Mouse (Mus musculus) forebrain, embryonic 15.5 days (tissue): Measurements from ENCODE around the gene Ntn5. TPM values are rescaled to one million over a fixed set of nuclear protein-coding genes. Genes with fewer than 3 reads are reported as not detected.

Experiments
- ATAC-seq: fragments of 200-750 bp; cut with Nextera tagmentation; replicated peaks from 2 replicates; pipeline ENCODE4 v1.8.0; 2017; ENCODE audit warnings: mild to moderate bottlenecking, moderate TSS enrichment, moderate library complexity
- H3K27ac ChIP-seq: fragments of 300-500 bp; sonication (generic); replicated peaks from 2 replicates; pipeline ENCODE4 v1.5.1; 2015; ENCODE audit warnings: mild to moderate bottlenecking, inconsistent platforms
- H3K27me3 ChIP-seq: fragments of 300-500 bp; sonication (generic); 2 replicates; pipeline ENCODE4 v1.6.1; 2015; ENCODE audit warnings: inconsistent platforms
- H3K36me3 ChIP-seq: fragments of 300-500 bp; sonication (generic); 2 replicates; pipeline ENCODE4 v1.6.1; 2015; ENCODE audit warnings: mild to moderate bottlenecking, inconsistent platforms
- H3K4me1 ChIP-seq: fragments of 300-500 bp; sonication (generic); 2 replicates; pipeline ENCODE4 v1.6.1; 2015; ENCODE audit warnings: inconsistent platforms
- H3K4me2 ChIP-seq: fragments of 300-500 bp; sonication (generic); replicated peaks from 2 replicates; pipeline ENCODE4 v1.6.1; 2015; ENCODE audit warnings: mild to moderate bottlenecking, inconsistent platforms
- H3K4me3 ChIP-seq: fragments of 300-500 bp; sonication (generic); 2 replicates; pipeline ENCODE4 v1.5.1; 2015; ENCODE audit warnings: mild to moderate bottlenecking, inconsistent platforms
- H3K9ac ChIP-seq: fragments of 300-500 bp; sonication (generic); replicated peaks from 2 replicates; pipeline ENCODE4 v1.6.1; 2015; ENCODE audit warnings: mild to moderate bottlenecking, inconsistent platforms
- H3K9me3 ChIP-seq: fragments of 300-500 bp; sonication (generic); 2 replicates; pipeline ENCODE4 v1.6.1; 2016; ENCODE audit warnings: inconsistent platforms
- WGBS: fragments of 180-500 bp; shearing (Covaris S2); methylation state at CpG from one replicate; pipeline ENCODE4 v1.1.7; 2015; ENCODE audit warnings: mixed read lengths; 5-methylcytosine and 5-hydroxymethylcytosine counted together
- polyA plus RNA-seq: library from polyadenylated mRNA; unstranded; fragments of >200 nt; fragmentation: Nextera tagmentation; extraction: Ambion mirVana; gene quantifications from 2 replicates; pipeline ENCODE4 v1.2.1, GENCODE M21; 2015

Ntn5 gene
- polyA plus RNA-seq, 1 experiment from 2014 or later = 0.29 TPM

GRCm38 (mm10) chr7:45717918-45718297 lies 34.1 kb downstream of the Ntn5 start, which contains the start of gene Sphk2:
TSS of gene Sphk2 (minus strand) at chr7:45718002.
- peak; percentile 76 for ATAC-seq
- H3K4me1 ChIP-seq = peaks cover 53% of the 10 kb centered on the region
- peak within 1 kb of the TSS; percentile 83 for H3K9ac ChIP-seq
- peak within 1 kb of the TSS; percentile 84 for H3K27ac ChIP-seq
- H3K36me3 ChIP-seq = peaks cover 28% of the 10 kb centered on the region
- WGBS = under 1% methylated on average over 41 of the region's 41 CpGs
- H3K27me3 ChIP-seq = no peaks in the 10 kb centered on the region
- H3K4me2 ChIP-seq = peak within 1 kb of the TSS; percentile 88
- H3K4me3 ChIP-seq = peak within 1 kb of the TSS; percentile 71
- H3K9me3 ChIP-seq = no peaks in the 10 kb centered on the region

DNA sequence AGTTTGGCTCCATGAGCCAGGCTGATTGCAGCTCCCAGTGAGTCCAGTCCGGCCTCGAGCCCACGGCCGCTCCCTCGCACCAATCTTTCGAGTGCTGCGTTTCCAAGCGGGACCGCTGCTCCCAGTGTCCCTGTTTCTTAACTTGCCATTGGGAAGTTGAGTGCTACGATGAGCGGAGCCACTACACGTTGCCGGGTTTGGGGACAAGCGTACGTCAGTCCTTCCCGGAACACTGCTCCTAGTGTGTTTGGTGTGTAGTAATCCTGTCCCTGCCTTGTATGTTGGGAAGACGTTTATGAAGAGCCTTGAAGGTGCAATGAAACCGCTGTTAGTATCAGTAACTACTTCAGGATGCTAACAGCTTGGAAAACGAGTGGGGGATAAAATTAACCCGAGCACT lies 34.5 kb downstream of the Ntn5 start:
- Histone ChIP-seq H3K9me3 (no peaks in the 10 kb centered on the region), H3K9ac (peak overlapping the region; percentile 83), H3K27me3 (no peaks in the 10 kb centered on the region), H3K36me3 (peaks cover 26% of the 10 kb centered on the region), H3K27ac (peak overlapping the region; percentile 84), H3K4me1 (peaks cover 53% of the 10 kb centered on the region), H3K4me3 (peak overlapping the region; percentile 71), H3K4me2 (peak overlapping the region; percentile 88)
- under 1% methylated on average over 20 of the region's 20 CpGs for WGBS
- no peak for ATAC-seq

DNA sequence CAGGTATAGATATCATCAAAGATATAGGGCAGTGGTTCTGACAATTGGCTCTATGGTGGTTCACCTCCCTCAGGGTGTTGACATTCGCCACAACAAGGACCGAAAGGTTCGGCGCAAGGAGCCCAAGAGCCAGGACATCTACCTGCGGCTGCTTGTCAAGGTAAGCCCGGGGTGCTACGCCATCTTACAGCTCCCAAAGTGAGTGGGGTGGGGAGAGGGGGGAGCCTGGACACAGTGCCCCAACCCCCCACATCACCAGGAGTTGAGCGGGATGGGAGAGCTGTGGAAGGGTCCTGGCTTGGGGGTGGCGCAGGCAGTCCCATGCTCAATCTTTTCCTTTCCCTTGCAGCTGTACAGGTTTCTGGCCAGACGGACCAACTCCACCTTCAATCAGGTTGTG lies 35.4 kb downstream of the Ntn5 start:
- ATAC-seq = no peak
- 85% methylated on average over 10 of the region's 10 CpGs for WGBS
- no peak overlapping the region for H3K27ac ChIP-seq
- peak overlapping the region; percentile 83 for H3K9ac ChIP-seq
- H3K4me1 ChIP-seq = peaks cover 49% of the 10 kb centered on the region
- no peaks in the 10 kb centered on the region for H3K27me3 ChIP-seq
- peak overlapping the region; percentile 71 for H3K4me3 ChIP-seq
- peak overlapping the region; percentile 88 for H3K4me2 ChIP-seq
- no peaks in the 10 kb centered on the region for H3K9me3 ChIP-seq
- H3K36me3 ChIP-seq = peaks cover 34% of the 10 kb centered on the region

GRCm38 (mm10) chr7:45719738-45720412 lies 36.1 kb downstream of the Ntn5 start:
- peak overlapping the region; percentile 83; the same call in 1 of the 2 replicates for H3K9ac ChIP-seq
- H3K4me2 ChIP-seq = peak overlapping the region; percentile 88; the same call in 1 of the 2 replicates
- peaks cover 39% of the 10 kb centered on the region for H3K36me3 ChIP-seq
- H3K9me3 ChIP-seq = no peaks in the 10 kb centered on the region
- H3K4me3 ChIP-seq = 0 out of 2 replicates have a peak overlapping the region, but pooled peaks have one; percentile 71
- H3K27me3 ChIP-seq = no peaks in the 10 kb centered on the region
- 95% methylated on average over 16 of the region's 16 CpGs for WGBS
- peaks cover 42% of the 10 kb centered on the region for H3K4me1 ChIP-seq
- no peak for ATAC-seq
- H3K27ac ChIP-seq = no peak overlapping the region

- H3K4me2 ChIP-seq = no peak within 1 kb of the TSS
- H3K4me1 ChIP-seq = peaks cover 38% of the 10 kb centered on the region
- no peak within 1 kb of the TSS for H3K27ac ChIP-seq
- no peak within 1 kb of the TSS for H3K9ac ChIP-seq
- H3K36me3 ChIP-seq = peaks cover 44% of the 10 kb centered on the region
- H3K27me3 ChIP-seq = no peaks in the 10 kb centered on the region
- 81% methylated on average over 14 of the region's 14 CpGs for WGBS
- no peak for ATAC-seq
- H3K4me3 ChIP-seq = no peak within 1 kb of the TSS
- H3K9me3 ChIP-seq = no peaks in the 10 kb centered on the region
Measured at GRCm38 (mm10) chr7:45720413-45721233, 36.8 kb downstream of the Ntn5 start, which contains the start of gene Fam83e. TSS of gene Fam83e (plus strand) at chr7:45721212.

GRCm38 (mm10) chr7:45721234-45721571 lies 37.4 kb downstream of the Ntn5 start:
- ATAC-seq = no peak
- H3K4me2 ChIP-seq = no peak overlapping the region
- no peak overlapping the region for H3K9ac ChIP-seq
- H3K27me3 ChIP-seq = no peaks in the 10 kb centered on the region
- H3K4me1 ChIP-seq = peaks cover 32% of the 10 kb centered on the region
- H3K4me3 ChIP-seq = no peak overlapping the region
- H3K36me3 ChIP-seq = peaks cover 44% of the 10 kb centered on the region
- H3K27ac ChIP-seq = no peak overlapping the region
- WGBS = 84% methylated on average over 7 of the region's 7 CpGs
- H3K9me3 ChIP-seq = no peaks in the 10 kb centered on the region

GRCm38 (mm10) chr7:45721642-45722347 lies 38.0 kb downstream of the Ntn5 start:
- H3K27ac ChIP-seq = no peak overlapping the region
- H3K27me3 ChIP-seq = no peaks in the 10 kb centered on the region
- no peak for ATAC-seq
- peaks cover 26% of the 10 kb centered on the region for H3K4me1 ChIP-seq
- H3K9ac ChIP-seq = no peak overlapping the region
- H3K4me2 ChIP-seq = no peak overlapping the region
- no peaks in the 10 kb centered on the region for H3K9me3 ChIP-seq
- H3K36me3 ChIP-seq = peaks cover 49% of the 10 kb centered on the region
- WGBS = 57% methylated on average over 13 of the region's 13 CpGs
- no peak overlapping the region for H3K4me3 ChIP-seq

GRCm38 (mm10) chr7:45722348-45722713 lies 38.5 kb downstream of the Ntn5 start:
- no peak for ATAC-seq
- Histone ChIP-seq H3K4me2 (no peak overlapping the region), H3K27ac (no peak overlapping the region), H3K36me3 (peaks cover 51% of the 10 kb centered on the region), H3K27me3 (no peaks in the 10 kb centered on the region), H3K9ac (no peak overlapping the region), H3K9me3 (no peaks in the 10 kb centered on the region), H3K4me3 (no peak overlapping the region), H3K4me1 (peaks cover 21% of the 10 kb centered on the region)
- WGBS = 80% methylated on average over 13 of the region's 13 CpGs

DNA sequence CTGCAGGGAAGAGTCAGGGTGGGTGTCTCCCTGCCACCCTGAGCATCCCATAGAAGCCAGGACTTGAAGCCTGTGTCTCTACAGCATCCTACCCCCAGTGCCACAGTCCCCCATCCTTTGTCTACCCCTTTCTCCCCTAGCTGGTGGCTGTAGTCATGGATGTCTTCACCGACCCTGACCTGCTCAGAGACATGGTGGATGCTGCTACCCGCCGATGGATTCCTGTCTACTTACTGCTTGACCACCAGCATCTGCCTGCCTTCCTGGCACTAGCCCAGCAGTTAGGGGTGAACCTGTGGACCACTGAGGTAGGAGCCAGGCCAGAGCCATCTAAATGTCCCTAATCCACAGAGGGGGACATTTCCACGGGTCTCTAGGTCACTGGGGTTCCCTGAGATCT lies 39.5 kb downstream of the Ntn5 start:
- peaks cover 21% of the 10 kb centered on the region for H3K4me1 ChIP-seq
- no peaks in the 10 kb centered on the region for H3K27me3 ChIP-seq
- no peak overlapping the region for H3K4me3 ChIP-seq
- WGBS = 90% methylated on average over 4 of the region's 4 CpGs
- H3K4me2 ChIP-seq = no peak overlapping the region
- H3K9ac ChIP-seq = no peak overlapping the region
- peaks cover 51% of the 10 kb centered on the region for H3K36me3 ChIP-seq
- ATAC-seq = no peak
- H3K9me3 ChIP-seq = no peaks in the 10 kb centered on the region
- H3K27ac ChIP-seq = no peak overlapping the region

- Histone ChIP-seq H3K27me3 (no peaks in the 10 kb centered on the region), H3K36me3 (peaks cover 51% of the 10 kb centered on the region), H3K27ac (no peak overlapping the region), H3K4me3 (no peak overlapping the region), H3K4me2 (no peak overlapping the region), H3K9ac (no peak overlapping the region), H3K4me1 (peaks cover 17% of the 10 kb centered on the region), H3K9me3 (no peaks in the 10 kb centered on the region)
- 94% methylated on average over 14 of the region's 14 CpGs for WGBS
- ATAC-seq = no peak
Measured at GRCm38 (mm10) chr7:45723781-45724180, 40.0 kb downstream of the Ntn5 start.

GRCm38 (mm10) chr7:45725151-45725550 lies 41.3 kb downstream of the Ntn5 start:
- no peaks in the 10 kb centered on the region for H3K27me3 ChIP-seq
- no peak overlapping the region for H3K9ac ChIP-seq
- H3K4me3 ChIP-seq = no peak overlapping the region
- H3K36me3 ChIP-seq = peaks cover 40% of the 10 kb centered on the region
- no peaks in the 10 kb centered on the region for H3K9me3 ChIP-seq
- WGBS = 92% methylated on average over 9 of the region's 9 CpGs
- no peak overlapping the region for H3K4me2 ChIP-seq
- no peak overlapping the region for H3K27ac ChIP-seq
- ATAC-seq = no peak
- H3K4me1 ChIP-seq = 0 out of 2 replicates have a peak, but pooled peaks cover 4% of the 10 kb centered on the region

DNA sequence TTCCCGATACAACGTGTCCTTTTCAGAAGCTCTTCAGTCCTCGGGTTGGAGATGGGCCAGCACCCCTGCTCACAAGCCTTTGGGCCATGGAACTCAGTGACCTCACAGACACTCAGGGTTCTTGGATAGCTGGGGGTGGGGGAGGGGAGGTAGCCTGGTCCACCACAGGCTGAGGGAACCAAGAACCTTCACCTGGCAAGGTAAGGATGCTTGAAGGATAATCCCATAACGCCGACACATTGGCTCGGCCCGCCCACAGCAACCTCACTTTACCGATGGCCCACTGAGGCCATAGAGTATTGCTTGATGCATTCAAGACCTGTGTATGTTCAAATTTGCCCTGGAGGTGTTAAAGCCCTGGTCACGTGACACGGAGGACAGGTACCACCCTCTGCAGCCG lies 41.9 kb downstream of the Ntn5 start, which contains the start of gene Spaca4:
TSS of gene Spaca4 (minus strand) at position 101 of the 400 bp plus-strand sequence.
- no peaks in the 10 kb centered on the region for H3K4me1 ChIP-seq
- ATAC-seq = no peak
- no peak within 1 kb of the TSS for H3K4me3 ChIP-seq
- no peak within 1 kb of the TSS for H3K27ac ChIP-seq
- WGBS = 92% methylated on average over 11 of the region's 11 CpGs
- H3K27me3 ChIP-seq = no peaks in the 10 kb centered on the region
- peaks cover 35% of the 10 kb centered on the region for H3K36me3 ChIP-seq
- no peak within 1 kb of the TSS for H3K4me2 ChIP-seq
- no peak within 1 kb of the TSS for H3K9ac ChIP-seq
- no peaks in the 10 kb centered on the region for H3K9me3 ChIP-seq
